Mouse (Mus musculus) hindbrain, embryonic 11.5 days (tissue): Measurements from ENCODE around the gene Cdc26. TPM values are rescaled to one million over a fixed set of nuclear protein-coding genes. Genes with fewer than 3 reads are reported as not detected.

Experiments
- ATAC-seq: fragments of 200-750 bp; cut with Nextera tagmentation; 2 replicates; pipeline ENCODE4 v1.8.0; 2017; ENCODE audit warnings: mild to moderate bottlenecking, moderate TSS enrichment, moderate library complexity; ENCODE audit not compliant: low FRiP score
- DNase-seq: peaks from one replicate; pipeline ENCODE4 v3.0.0-alpha.2; 2015; ENCODE audit warnings: low spot score
- H3K27ac ChIP-seq: fragments of 300-500 bp; sonication (generic); 2 replicates; pipeline ENCODE4 v1.5.1; 2014; ENCODE audit warnings: mild to moderate bottlenecking, low read depth, low read length
- H3K27me3 ChIP-seq: fragments of 300-500 bp; sonication (generic); 2 replicates; pipeline ENCODE4 v1.6.1; 2014; ENCODE audit warnings: mild to moderate bottlenecking, low read length, moderate library complexity, mixed read lengths; ENCODE audit not compliant: control insufficient read depth, insufficient read depth
- H3K36me3 ChIP-seq: fragments of 300-500 bp; sonication (generic); 2 replicates; pipeline ENCODE4 v1.6.1; 2014; ENCODE audit warnings: mild to moderate bottlenecking, low read length, moderate library complexity, mixed read lengths; ENCODE audit not compliant: control insufficient read depth, insufficient read depth
- H3K4me1 ChIP-seq: fragments of 300-500 bp; sonication (generic); replicated peaks from 2 replicates; pipeline ENCODE4 v1.6.1; 2014; ENCODE audit warnings: low read length, mixed read lengths; ENCODE audit not compliant: control insufficient read depth, insufficient read depth
- H3K4me2 ChIP-seq: fragments of 300-500 bp; sonication (generic); replicated peaks from 2 replicates; pipeline ENCODE4 v1.6.1; 2014; ENCODE audit warnings: mild to moderate bottlenecking, low read depth, low read length
- H3K4me3 ChIP-seq: fragments of 300-500 bp; sonication (generic); 2 replicates; pipeline ENCODE4 v1.5.1; 2014; ENCODE audit warnings: low read depth, low read length
- H3K9ac ChIP-seq: fragments of 300-500 bp; sonication (generic); 2 replicates; pipeline ENCODE4 v1.6.1; 2014; ENCODE audit warnings: low read depth, low read length
- H3K9me3 ChIP-seq: fragments of 300-500 bp; sonication (generic); 2 replicates; pipeline ENCODE4 v1.6.1; 2016; ENCODE audit warnings: low read length; ENCODE audit not compliant: control insufficient read depth
- WGBS: fragments of 180-500 bp; shearing (Covaris S2); extraction: QIAGEN DNeasy Blood & Tissue Kit; methylation state at CpG from one replicate; pipeline ENCODE4 v1.1.7; 2014; 5-methylcytosine and 5-hydroxymethylcytosine counted together
- polyA plus RNA-seq: library from polyadenylated mRNA; unstranded; fragments of >200 nt; fragmentation: Nextera tagmentation; extraction: Ambion mirVana; gene quantifications from 2 replicates; pipeline ENCODE4 v1.2.1, GENCODE M21; 2014

The Cdc26 gene
- polyA plus RNA-seq: 177 and 178 TPM in 2 replicates

GRCm38 (mm10) chr4:62408601-62409282 lies at the start of gene Cdc26, which contains the start of gene Prpf4:
TSS of gene Cdc26 (minus strand) at chr4:62408642.
TSS of gene Prpf4 (plus strand) at chr4:62408797.
- WGBS: under 1% methylated on average over 39 of the region's 39 CpGs
- ATAC-seq (peak; percentile 99), DNase-seq (peak; percentile 99)
- H3K9ac ChIP-seq: peak within 1 kb of the TSS; percentile 86
- H3K27me3 ChIP-seq: no peaks in the 10 kb centered on the region
- H3K27ac ChIP-seq: peak within 1 kb of the TSS; percentile 67
- peak within 1 kb of the TSS; percentile 61 for H3K4me3 ChIP-seq
- no peaks in the 10 kb centered on the region for H3K9me3 ChIP-seq
- peaks cover 2% of the 10 kb centered on the region; the same call in 1 of the 2 replicates for H3K36me3 ChIP-seq
- no peaks in the 10 kb centered on the region; the same call in 1 of the 2 replicates for H3K4me1 ChIP-seq
- H3K4me2 ChIP-seq: peak within 1 kb of the TSS; percentile 64

- Histone ChIP-seq H3K36me3 (no peaks in the 10 kb centered on the region), H3K4me1 (no peaks in the 10 kb centered on the region), H3K27ac (no peak overlapping the region), H3K27me3 (no peaks in the 10 kb centered on the region), H3K4me2 (no peak overlapping the region), H3K9ac (no peak overlapping the region), H3K4me3 (no peak overlapping the region), H3K9me3 (no peaks in the 10 kb centered on the region)
- DNase-seq: peak; percentile 44
- WGBS: 69% methylated on average over 5 of the region's 5 CpGs
- peak; percentile 22; the same call in 1 of the 2 replicates for ATAC-seq
Measured at GRCm38 (mm10) chr4:62454995-62455394, 46.6 kb upstream of the Cdc26 start.

- H3K4me1 ChIP-seq: no peaks in the 10 kb centered on the region
- H3K27ac ChIP-seq: no peak overlapping the region
- ATAC-seq (no peak), DNase-seq (no peak)
- no peaks in the 10 kb centered on the region for H3K9me3 ChIP-seq
- H3K36me3 ChIP-seq: no peaks in the 10 kb centered on the region
- WGBS: 83% methylated on average over 4 of the region's 4 CpGs
- H3K9ac ChIP-seq: no peak overlapping the region
- H3K4me3 ChIP-seq: no peak overlapping the region
- H3K27me3 ChIP-seq: no peaks in the 10 kb centered on the region
- no peak overlapping the region for H3K4me2 ChIP-seq
Measured at GRCm38 (mm10) chr4:62440986-62441385, 32.5 kb upstream of the Cdc26 start.

- H3K27me3 ChIP-seq: no peaks in the 10 kb centered on the region
- WGBS: 79% methylated on average over 4 of the region's 4 CpGs
Measured at GRCm38 (mm10) chr4:62440544-62440943, 32.1 kb upstream of the Cdc26 start.

GRCm38 (mm10) chr4:62439793-62440192 lies 31.4 kb upstream of the Cdc26 start:
- Histone ChIP-seq H3K4me2 (no peak overlapping the region), H3K4me1 (no peaks in the 10 kb centered on the region), H3K27ac (no peak overlapping the region), H3K4me3 (no peak overlapping the region), H3K9me3 (no peaks in the 10 kb centered on the region), H3K9ac (no peak overlapping the region), H3K36me3 (no peaks in the 10 kb centered on the region), H3K27me3 (no peaks in the 10 kb centered on the region)
- WGBS: 80% methylated on average over 4 of the region's 4 CpGs
- ATAC-seq (no peak), DNase-seq (no peak)

More at GRCm38 (mm10) chr4:62440544-62440943, 32.1 kb upstream of the Cdc26 start:
- Histone ChIP-seq H3K27ac (no peak overlapping the region), H3K4me3 (no peak overlapping the region), H3K4me2 (no peak overlapping the region), H3K9ac (no peak overlapping the region), H3K4me1 (no peaks in the 10 kb centered on the region), H3K36me3 (no peaks in the 10 kb centered on the region), H3K9me3 (no peaks in the 10 kb centered on the region)
- no peak for DNase-seq
- ATAC-seq: no peak

- Histone ChIP-seq H3K27ac (no peak overlapping the region), H3K9ac (no peak overlapping the region), H3K27me3 (no peaks in the 10 kb centered on the region), H3K36me3 (no peaks in the 10 kb centered on the region), H3K9me3 (no peaks in the 10 kb centered on the region), H3K4me2 (no peak overlapping the region), H3K4me1 (no peaks in the 10 kb centered on the region), H3K4me3 (no peak overlapping the region)
- DNase-seq (no peak), ATAC-seq (no peak)
- 88% methylated on average over 7 of the region's 7 CpGs for WGBS
Measured at GRCm38 (mm10) chr4:62437871-62438270, 29.4 kb upstream of the Cdc26 start.

GRCm38 (mm10) chr4:62437256-62437778 lies 28.9 kb upstream of the Cdc26 start:
- DNase-seq (no peak), ATAC-seq (no peak)
- Histone ChIP-seq H3K27me3 (no peaks in the 10 kb centered on the region), H3K27ac (no peak overlapping the region), H3K9me3 (no peaks in the 10 kb centered on the region), H3K4me3 (no peak overlapping the region), H3K36me3 (no peaks in the 10 kb centered on the region), H3K4me2 (no peak overlapping the region), H3K4me1 (no peaks in the 10 kb centered on the region), H3K9ac (no peak overlapping the region)
- whole genome bisulfite sequencing: 94% methylated on average over 3 of the region's 3 CpGs

GRCm38 (mm10) chr4:62435081-62435480 lies 26.6 kb upstream of the Cdc26 start, which contains the start of gene Rnf183:
TSS of gene Rnf183 (minus strand) at chr4:62435252.
- Histone ChIP-seq H3K9ac (no peak within 1 kb of the TSS), H3K4me3 (no peak within 1 kb of the TSS), H3K4me1 (no peaks in the 10 kb centered on the region), H3K27me3 (no peaks in the 10 kb centered on the region), H3K4me2 (no peak within 1 kb of the TSS), H3K27ac (no peak within 1 kb of the TSS), H3K9me3 (no peaks in the 10 kb centered on the region), H3K36me3 (no peaks in the 10 kb centered on the region)
- DNase-seq: no peak
- 88% methylated on average over 6 of the region's 6 CpGs for WGBS
- no peak for ATAC-seq
